Mouse (Mus musculus) heart, postnatal 4 days (tissue): ENCODE results near the gene Hscb. TPM values are rescaled to one million over a fixed set of nuclear protein-coding genes. Genes with fewer than 3 reads are reported as not detected.

ENCODE experiments used
- DNase-seq: peaks from one replicate; pipeline ENCODE4 v3.0.0; 2021
- total RNA-seq, 2 experiments: library from RNA; stranded (reverse); gene quantifications; 2 replicates each; pipeline ENCODE4 v1.2.3; 2021

The Hscb gene
- total RNA-seq, 2 experiments from 2014 or later = 12.4 to 13.1 TPM

GRCm38 (mm10) chr5:110831036-110831720, 8.4 kb downstream of the Hscb start:
- no peak for DNase-seq

DNA sequence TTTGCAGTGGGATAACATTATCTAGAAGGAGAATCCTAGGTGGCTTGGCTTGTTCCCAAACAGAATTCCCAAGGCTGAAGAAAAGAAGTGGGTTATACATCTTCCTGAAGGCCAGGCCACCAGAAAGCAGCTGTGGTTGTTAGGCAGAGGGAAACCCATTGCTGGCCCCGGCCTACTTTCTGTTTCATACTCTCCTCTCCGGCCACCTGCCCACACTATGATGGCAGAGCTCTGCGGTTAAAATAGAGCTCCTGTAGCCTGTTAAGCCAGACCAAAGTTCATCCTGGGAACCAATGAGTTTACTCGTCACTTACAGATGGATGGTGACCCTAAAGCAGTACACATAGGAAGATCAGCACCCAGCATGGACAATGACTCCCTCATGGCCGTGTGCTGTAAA, 12.0 kb downstream of the Hscb start:
- DNase-seq = no peak

DNA sequence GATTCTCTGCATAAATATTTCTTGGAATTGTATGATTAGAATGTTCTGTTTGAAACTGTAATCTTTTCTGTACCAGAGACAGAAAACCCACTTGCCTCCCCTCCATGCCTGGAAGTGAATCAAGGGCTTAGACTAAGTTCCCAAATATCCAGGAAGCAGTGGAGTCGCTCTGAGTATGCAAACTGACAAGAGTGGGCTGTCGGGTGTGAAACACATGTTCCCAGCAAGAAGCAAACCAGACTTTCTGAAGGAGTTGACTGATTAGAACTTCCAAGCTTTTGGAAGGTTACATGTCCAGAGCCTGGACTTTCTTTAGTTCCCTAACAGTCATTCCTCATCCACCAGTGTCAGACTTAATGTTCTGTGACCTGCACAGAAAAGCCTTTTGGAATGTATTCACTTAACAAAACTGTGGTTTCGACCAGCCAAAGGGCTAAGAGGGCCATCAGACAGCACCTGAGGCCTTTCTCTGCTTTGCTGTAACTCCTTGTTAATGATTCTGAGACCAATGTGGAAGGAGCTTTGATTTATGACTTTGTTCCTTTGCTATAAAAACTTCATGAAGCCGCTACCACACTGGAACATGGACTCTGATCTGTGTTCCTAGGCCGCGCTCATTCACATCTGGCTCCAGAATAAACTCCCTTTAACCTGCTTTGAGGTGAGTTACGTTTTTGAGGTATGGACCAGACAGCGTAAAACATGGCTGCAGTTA, 12.6 kb downstream of the Hscb start:
- no peak for DNase-seq

DNA sequence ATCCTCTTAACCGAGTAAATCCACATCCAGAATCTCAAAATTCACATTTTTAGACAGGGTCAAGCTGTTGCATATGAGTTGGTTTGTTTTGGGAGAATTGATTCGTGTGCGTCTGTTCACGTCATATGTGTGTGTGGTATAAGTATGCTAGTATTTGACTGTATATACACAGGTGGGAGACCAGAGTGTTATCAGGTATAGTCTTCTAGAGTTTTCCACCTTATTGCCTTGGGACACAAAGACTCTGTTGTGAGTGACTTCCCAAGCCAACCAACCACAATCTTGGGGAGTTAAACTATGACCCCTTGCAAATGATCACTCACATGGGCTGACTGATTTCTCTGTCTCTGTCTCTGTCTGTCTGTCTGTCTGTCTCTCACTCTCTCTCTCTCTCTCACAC, 15.2 kb downstream of the Hscb start:
- DNase-seq = no peak

DNA sequence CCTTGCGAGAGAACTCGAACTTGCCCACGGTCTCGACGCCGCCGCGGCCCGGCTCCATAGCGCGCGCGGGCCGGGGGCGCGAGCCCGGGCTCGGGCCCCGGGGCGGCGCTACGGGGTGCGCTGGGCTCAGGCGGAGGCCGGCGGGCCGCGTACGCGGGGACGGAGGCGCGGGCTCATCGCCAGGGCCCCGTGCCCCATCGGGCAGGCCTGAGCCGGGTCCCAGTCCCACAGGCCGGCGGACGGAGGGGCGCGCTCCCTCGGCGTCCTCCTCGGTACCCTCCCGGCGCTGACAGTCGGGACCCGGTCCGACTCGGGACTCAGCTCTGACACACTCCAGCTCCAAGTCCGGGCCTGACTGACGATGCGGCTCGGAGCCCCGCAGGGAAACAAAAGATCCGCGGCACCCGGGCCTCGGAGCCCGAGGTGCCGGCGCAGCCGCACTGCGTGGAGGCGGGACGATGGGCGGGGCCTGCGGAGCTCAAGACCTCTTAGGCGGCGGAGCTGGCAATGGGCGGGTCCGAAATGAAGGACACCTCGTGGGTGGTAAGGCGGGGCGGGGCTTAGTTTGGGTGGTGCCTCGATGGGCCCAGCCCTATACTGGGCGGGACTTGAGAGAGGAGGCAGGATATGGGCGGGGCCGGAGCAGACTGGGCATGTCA, 29.8 kb downstream of the Hscb start, which contains the start of gene Ulk1:
Ulk1 (minus strand) TSS at position 431 of the 659 bp plus-strand sequence.
- DNase-seq = peak; percentile 100

DNA sequence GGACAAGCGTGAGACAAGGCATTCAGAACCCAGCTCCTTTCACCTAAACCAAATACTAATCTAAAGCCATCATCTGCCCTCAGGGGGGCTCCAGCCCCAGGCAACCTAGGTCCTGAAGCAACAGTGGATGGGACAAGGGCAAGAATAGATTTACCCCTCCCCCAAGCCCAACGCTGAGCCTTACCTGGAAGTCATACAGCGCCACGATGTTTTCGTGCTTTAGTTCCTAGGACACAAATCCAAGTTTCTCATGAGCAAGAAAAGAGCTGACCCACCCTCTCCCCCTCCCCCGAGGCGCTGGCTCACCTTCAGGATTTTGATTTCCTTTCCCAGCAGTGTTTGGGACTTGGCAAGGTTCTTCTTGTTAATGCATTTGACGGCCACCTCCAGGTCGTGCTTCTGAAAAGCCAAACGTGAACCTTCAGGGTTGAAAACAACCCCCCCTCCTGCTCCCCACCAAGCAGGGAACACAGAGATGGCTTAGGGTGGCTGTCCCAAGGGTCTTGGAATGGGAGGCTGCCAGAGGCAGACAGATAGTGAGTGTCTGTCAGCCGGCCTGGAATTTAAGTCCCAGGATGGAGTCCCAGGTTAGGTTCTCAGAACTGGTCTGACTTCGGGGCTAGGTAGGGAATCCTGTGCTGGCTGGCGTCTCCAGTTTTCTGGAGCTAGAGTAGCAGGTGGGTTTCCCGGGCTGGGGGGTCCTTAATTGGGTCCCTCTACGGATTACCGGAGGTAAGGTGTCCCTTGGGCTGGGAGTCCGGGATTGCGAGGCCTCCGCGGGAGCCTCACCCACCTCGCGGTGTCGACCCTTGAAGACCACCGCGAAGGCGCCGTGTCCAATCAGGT, 30.5 kb downstream of the Hscb start:
- DNase-seq = peak; percentile 43

DNA sequence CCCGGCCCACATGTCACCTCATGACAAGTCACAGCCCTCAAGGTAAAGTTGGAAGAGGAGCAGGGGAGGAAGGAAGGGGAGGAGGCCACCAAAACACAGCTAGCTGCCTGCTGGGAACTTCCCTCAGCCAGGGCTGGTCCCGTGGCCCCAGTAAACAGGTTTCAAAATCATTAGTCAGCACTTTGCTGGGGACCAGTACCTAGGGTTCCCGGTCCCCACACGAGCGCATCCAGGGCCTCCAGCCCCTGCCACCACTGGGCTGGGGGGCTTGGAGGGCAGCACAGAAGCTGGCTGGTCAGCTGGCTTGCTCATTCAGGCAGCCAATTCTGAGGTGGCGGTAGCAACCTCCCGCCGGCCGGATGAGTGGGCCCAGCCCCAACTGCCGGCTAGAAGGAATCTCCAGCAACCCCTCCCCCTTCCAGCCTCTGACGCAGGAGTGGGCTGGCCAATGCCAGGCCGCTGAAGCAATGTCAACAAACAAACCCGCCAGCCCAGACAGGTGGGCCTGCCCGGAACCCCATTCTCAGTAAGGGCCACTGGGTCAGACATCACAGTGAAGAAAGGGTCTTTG, 31.4 kb downstream of the Hscb start:
- DNase-seq = peak; percentile 89

DNA sequence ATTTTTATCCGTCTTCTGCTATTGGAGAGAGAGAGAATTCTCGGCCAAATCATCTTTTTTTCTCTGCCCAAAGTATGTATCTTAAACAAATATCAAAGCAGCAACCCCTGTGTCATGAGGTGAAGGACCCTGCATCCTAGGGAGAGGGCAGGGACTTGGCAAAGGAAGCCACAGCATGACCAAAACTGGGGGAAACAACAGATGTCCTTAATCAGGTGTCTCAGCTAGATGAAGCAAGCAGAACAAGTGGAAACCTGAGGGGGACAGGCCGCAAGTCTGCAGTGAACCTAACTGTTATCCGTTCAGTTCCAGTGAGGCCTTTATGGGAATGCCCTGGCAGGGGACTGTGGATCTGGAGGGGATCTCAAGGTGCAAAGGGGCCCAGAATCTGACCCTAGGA, 32.1 kb downstream of the Hscb start:
- no peak for DNase-seq

- DNase-seq = no peak
These were observed 32.9 kb downstream of the Hscb start for GRCm38 (mm10) chr5:110806676-110807075.

DNA sequence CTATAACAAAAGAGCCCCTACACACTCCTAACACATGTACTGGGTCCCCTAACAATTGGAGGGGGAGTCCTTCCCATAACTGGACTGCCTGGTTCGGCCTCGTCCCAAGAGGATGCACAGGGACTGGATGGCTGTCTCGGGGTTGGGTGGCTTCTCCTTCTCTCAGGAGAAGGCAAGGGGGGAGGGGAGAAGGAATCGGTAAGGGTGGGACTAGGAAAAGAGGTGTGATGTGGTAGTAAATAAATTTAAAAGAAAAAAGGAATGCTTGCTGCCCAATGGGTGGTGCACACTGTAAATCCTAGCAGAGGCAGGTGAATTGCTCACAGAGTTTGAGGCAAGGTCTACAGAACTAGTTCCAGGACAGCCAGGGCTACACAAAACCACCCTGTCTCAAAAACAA, 33.4 kb downstream of the Hscb start:
- DNase-seq = no peak

GRCm38 (mm10) chr5:110804012-110804743, 35.4 kb downstream of the Hscb start:
- no peak for DNase-seq

GRCm38 (mm10) chr5:110802809-110803208, 36.8 kb downstream of the Hscb start:
- DNase-seq = no peak

DNA sequence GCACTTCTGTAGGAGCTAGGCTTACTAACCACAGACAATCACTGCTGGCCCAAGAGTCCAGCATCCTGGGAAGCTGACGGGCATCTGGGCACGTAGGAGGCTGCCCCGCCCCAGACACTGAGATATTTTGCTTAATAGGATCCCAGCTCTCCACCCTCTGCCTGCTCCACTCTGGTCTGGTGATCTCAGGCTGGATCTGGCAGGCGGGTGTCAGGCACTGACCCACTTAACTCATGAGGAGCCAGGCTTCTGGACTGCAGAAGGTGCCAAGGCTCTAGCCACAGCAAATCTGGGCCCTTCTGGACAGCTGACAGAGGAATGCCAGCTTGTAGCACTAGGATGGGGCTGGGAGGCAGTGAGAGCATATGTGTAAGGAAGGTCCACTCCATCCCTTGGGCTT, 37.4 kb downstream of the Hscb start:
- DNase-seq = no peak

- DNase-seq = no peak
These were observed 38.4 kb downstream of the Hscb start for GRCm38 (mm10) chr5:110801036-110801624.

GRCm38 (mm10) chr5:110797696-110798095, 41.9 kb downstream of the Hscb start:
- peak; percentile 57 for DNase-seq

- no peak for DNase-seq
These were observed 45.2 kb downstream of the Hscb start for GRCm38 (mm10) chr5:110794363-110794762.

GRCm38 (mm10) chr5:110788684-110789083, 50.9 kb downstream of the Hscb start:
- peak; percentile 66 for DNase-seq

- DNase-seq = peak; percentile 30
These were observed 53.3 kb downstream of the Hscb start for GRCm38 (mm10) chr5:110786081-110786835.

DNA sequence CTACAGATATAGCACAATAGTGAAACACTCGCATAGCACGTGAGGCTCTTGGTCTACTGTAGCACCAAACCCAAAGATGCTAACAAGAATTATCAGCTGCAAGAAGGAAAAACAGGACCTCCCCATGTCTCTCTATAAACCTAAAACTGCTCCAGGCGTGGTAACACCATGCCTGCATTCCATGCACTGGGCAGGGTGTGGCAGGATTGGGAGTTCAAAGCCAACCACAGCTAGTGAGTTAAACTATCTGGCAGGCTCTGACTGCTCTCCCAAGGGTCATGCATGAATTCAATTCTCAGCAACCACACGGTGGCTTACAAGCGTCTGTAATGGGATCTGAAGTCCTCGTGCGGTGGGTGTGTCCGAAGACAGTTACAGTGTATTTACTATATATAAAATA, 56.4 kb downstream of the Hscb start:
- DNase-seq = no peak

DNA sequence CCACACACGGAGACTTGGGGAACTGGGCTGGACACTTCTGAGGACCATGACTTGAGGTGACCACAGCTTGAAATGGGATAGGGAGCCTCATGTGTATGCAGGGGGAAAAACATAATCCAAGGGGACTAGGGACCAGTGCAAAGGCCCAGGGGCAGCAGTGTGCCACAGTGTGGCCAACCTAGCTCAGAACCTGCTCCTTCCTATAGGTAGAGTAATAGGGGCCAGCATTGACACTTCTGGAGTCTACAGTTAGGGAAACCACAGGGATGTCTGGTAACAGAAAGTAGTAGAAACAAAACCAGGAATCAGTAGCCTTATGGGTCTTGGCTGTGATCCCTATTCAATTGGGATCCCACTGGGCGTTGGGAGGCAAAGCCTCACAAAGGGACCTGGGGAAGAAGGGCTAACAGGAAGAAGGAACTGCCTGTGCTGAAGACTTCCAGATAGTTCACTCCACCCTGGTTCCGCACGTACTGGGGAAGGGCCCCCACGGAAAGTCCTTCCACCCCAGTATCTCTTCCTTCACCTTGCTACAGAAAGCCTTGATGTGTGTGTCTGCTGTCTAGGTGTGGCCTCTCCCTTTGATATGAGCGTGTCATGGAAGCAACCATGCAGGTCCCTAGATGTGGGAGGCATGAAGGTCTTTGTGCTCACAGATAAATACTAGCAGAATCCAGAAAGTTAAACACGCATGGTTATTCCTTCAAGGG, 57.9 kb downstream of the Hscb start:
- no peak for DNase-seq
